Mouse (Mus musculus) embryonic stem cell, embryonic (primary cell): ENCODE data around the gene Mdga1.

Experiments used
- CTCF ChIA-PET, 4 experiments: fragments of 300-600 bp in 2 of 4; fragments of 350-600 bp in 2 of 4; sonication (Branson Sonifier 250); formaldehyde crosslinking; loops; one replicate each; lab custom pipeline; 2022; ENCODE audit warnings: inconsistent platforms in 2 of 4; lab: Charles Lee
- POLR2A ChIA-PET, 4 experiments: fragments of 300-600 bp in 2 of 4; fragments of 350-600 bp in 2 of 4; sonication (Branson Sonifier 250); formaldehyde crosslinking; loops; one replicate each; lab custom pipeline; 2022; ENCODE audit warnings: antibody characterized with exemption in 4 of 4, inconsistent platforms in 1 of 4; lab: Charles Lee

Gene Mdga1

GRCm38 (mm10) chr17:29854835-29855234 lies 115.1 kb downstream of the Mdga1 start:
- ChIA-PET POLR2A (interaction anchor here in 3 of 4 experiments (0.9 to 2.1 kb wide), 9 partner anchors 8 to 25 kb away, joined by 3 to 8 read pairs (median 4); no protein-coding TSS in a partner anchor), CTCF (interaction anchor here in 2 of 4 experiments (0.7 to 1.4 kb wide), 5 partner anchors 10 to 138 kb away, joined by 3 to 4 read pairs (median 4); no protein-coding TSS in a partner anchor)

GRCm38 (mm10) chr17:29854388-29854787 lies 115.5 kb downstream of the Mdga1 start:
- CTCF ChIA-PET, result interaction anchor here in 3 of 4 experiments (0.6 to 1.3 kb wide), 7 partner anchors 9 to 138 kb away, joined by 3 to 4 read pairs (median 4); no protein-coding TSS in a partner anchor
- POLR2A ChIA-PET, result interaction anchor here in 3 of 4 experiments (0.6 to 2.1 kb wide), 10 partner anchors 8 to 80 kb away, joined by 3 to 8 read pairs (median 4); no protein-coding TSS in a partner anchor

GRCm38 (mm10) chr17:29852846-29853486 lies 116.9 kb downstream of the Mdga1 start:
- ChIA-PET CTCF (interaction anchor here in 2 of 4 experiments (0.6 to 1.9 kb wide), 4 partner anchors 7 to 263 kb away, joined by 3 to 4 read pairs (median 4); no protein-coding TSS in a partner anchor), POLR2A (interaction anchor here in 3 of 4 experiments (0.8 to 1.9 kb wide), 9 partner anchors 11 to 209 kb away, joined by 3 to 21 read pairs (median 3); no protein-coding TSS in a partner anchor)

GRCm38 (mm10) chr17:29849436-29849797 lies 120.5 kb downstream of the Mdga1 start:
- ChIA-PET POLR2A (interaction anchor here in 3 of 4 experiments (0.6 to 2.4 kb wide), 7 partner anchors 18 to 771 kb away, joined by 3 to 9 read pairs (median 4); no protein-coding TSS in a partner anchor), CTCF (interaction anchor here (0.6 to 3.1 kb wide), 19 partner anchors 9 to 1449 kb away, joined by 3 to 22 read pairs (median 4); no protein-coding TSS in a partner anchor)

GRCm38 (mm10) chr17:29848793-29849435 lies 121.0 kb downstream of the Mdga1 start:
- CTCF ChIA-PET, result interaction anchor here (0.5 to 3.1 kb wide), 21 partner anchors 9 to 1449 kb away, joined by 3 to 22 read pairs (median 4); no protein-coding TSS in a partner anchor
- POLR2A ChIA-PET, result interaction anchor here in 3 of 4 experiments (0.6 to 2.4 kb wide), 9 partner anchors 18 to 770 kb away, joined by 3 to 9 read pairs (median 3); no protein-coding TSS in a partner anchor

GRCm38 (mm10) chr17:29847291-29847690 lies 122.6 kb downstream of the Mdga1 start:
- CTCF ChIA-PET, result interaction anchor here in 3 of 4 experiments (0.5 to 2.4 kb wide), 11 partner anchors 8 to 104 kb away, joined by 3 to 12 read pairs (median 3); no protein-coding TSS in a partner anchor
- POLR2A ChIA-PET, result interaction anchor here (0.6 to 2.4 kb wide), 7 partner anchors 8 to 1226 kb away, joined by 3 to 8 read pairs (median 3); no protein-coding TSS in a partner anchor

GRCm38 (mm10) chr17:29846284-29846683 lies 123.6 kb downstream of the Mdga1 start:
- CTCF ChIA-PET, result interaction anchor here (0.6 to 2.4 kb wide), 15 partner anchors 10 to 1217 kb away, joined by 3 to 12 read pairs (median 3); no protein-coding TSS in a partner anchor
- POLR2A ChIA-PET, result interaction anchor here in 3 of 4 experiments (0.6 to 2.4 kb wide), 12 partner anchors 9 to 429 kb away, joined by 3 to 8 read pairs (median 4); no protein-coding TSS in a partner anchor

- CTCF ChIA-PET, result interaction anchor here in 1 of 4 experiments (2.4 kb wide), 1 partner anchor 14 kb away, joined by 12 read pairs; no protein-coding TSS in a partner anchor
- POLR2A ChIA-PET, result interaction anchor here in 2 of 4 experiments (0.6 to 3.5 kb wide), 3 partner anchors 9 to 33 kb away, joined by 3 to 16 read pairs (median 5); no protein-coding TSS in a partner anchor
Observed at GRCm38 (mm10) chr17:29844949-29845348, 124.9 kb downstream of the Mdga1 start.

GRCm38 (mm10) chr17:29843419-29844162 lies 126.3 kb downstream of the Mdga1 start:
- ChIA-PET CTCF (interaction anchor here in 2 of 4 experiments (1.1 to 2.4 kb wide), 3 partner anchors 7 to 26 kb away, joined by 3 to 13 read pairs (median 4); no protein-coding TSS in a partner anchor), POLR2A (interaction anchor here in 3 of 4 experiments (0.6 to 3.5 kb wide), 13 partner anchors 12 to 81 kb away, joined by 3 to 16 read pairs (median 5); no protein-coding TSS in a partner anchor)

GRCm38 (mm10) chr17:29841781-29842690 lies 127.9 kb downstream of the Mdga1 start:
- POLR2A ChIA-PET, result interaction anchor here (0.5 to 3.5 kb wide), 32 partner anchors 9 to 1319 kb away, joined by 3 to 21 read pairs (median 4); no protein-coding TSS in a partner anchor
- CTCF ChIA-PET, result interaction anchor here (0.6 to 2.4 kb wide), 19 partner anchors 9 to 1593 kb away, joined by 3 to 13 read pairs (median 4); no protein-coding TSS in a partner anchor

GRCm38 (mm10) chr17:29838029-29838428 lies 131.9 kb downstream of the Mdga1 start:
- ChIA-PET CTCF (interaction anchor here in 2 of 4 experiments (0.6 to 0.9 kb wide), 2 partner anchors 11 to 316 kb away, joined by 6 read pairs; no protein-coding TSS in a partner anchor), POLR2A (interaction anchor here (0.6 to 1.6 kb wide), 8 partner anchors 12 to 520 kb away, joined by 3 to 6 read pairs (median 3); partner anchors contain the start of gene Zfand3 (in 1 of the 4))

GRCm38 (mm10) chr17:29837441-29837840 lies 132.4 kb downstream of the Mdga1 start:
- ChIA-PET CTCF (interaction anchor here in 2 of 4 experiments (0.6 to 0.9 kb wide), 2 partner anchors 12 to 315 kb away, joined by 6 read pairs; no protein-coding TSS in a partner anchor), POLR2A (interaction anchor here in 3 of 4 experiments (0.6 to 1.6 kb wide), 6 partner anchors 11 to 167 kb away, joined by 3 to 6 read pairs (median 3); partner anchors contain the start of gene Zfand3 (in 1 of the 3))

- ChIA-PET POLR2A (interaction anchor here in 2 of 4 experiments (0.7 to 1.5 kb wide), 5 partner anchors 10 to 24 kb away, joined by 3 to 4 read pairs (median 3); no protein-coding TSS in a partner anchor), CTCF (interaction anchor here in 3 of 4 experiments (0.7 to 1.4 kb wide), 4 partner anchors 14 to 33 kb away, joined by 3 read pairs; no protein-coding TSS in a partner anchor)
Observed at GRCm38 (mm10) chr17:29834768-29835167, 135.1 kb downstream of the Mdga1 start.

- POLR2A ChIA-PET, result interaction anchor here in 2 of 4 experiments (0.9 to 1.5 kb wide), 3 partner anchors 10 to 18 kb away, joined by 3 to 4 read pairs (median 3); no protein-coding TSS in a partner anchor
- CTCF ChIA-PET, result interaction anchor here in 2 of 4 experiments (0.7 to 1.4 kb wide), 4 partner anchors 15 to 49 kb away, joined by 3 read pairs; no protein-coding TSS in a partner anchor
Observed at GRCm38 (mm10) chr17:29834333-29834732, 135.6 kb downstream of the Mdga1 start.

GRCm38 (mm10) chr17:29831696-29832095 lies 138.2 kb downstream of the Mdga1 start:
- CTCF ChIA-PET, result interaction anchor here in 1 of 4 experiments (1.5 kb wide), 1 partner anchor 27 kb away, joined by 3 read pairs; no protein-coding TSS in a partner anchor
- POLR2A ChIA-PET, result interaction anchor here in 1 of 4 experiments (0.9 to 1.3 kb wide), 2 partner anchors 10 to 17 kb away, joined by 3 to 4 read pairs; no protein-coding TSS in a partner anchor
